Mouse (Mus musculus): ENCODE measurements around the gene 1500009C09Rik. TPM values are rescaled to one million over a fixed set of nuclear protein-coding genes. Genes with fewer than 3 reads are reported as not detected.

1500009C09Rik gene
- total RNA-seq (2021): not detected
- long read RNA-seq, experiment 1: 0 reads
- long read RNA-seq, experiment 2: 0 reads

DNA sequence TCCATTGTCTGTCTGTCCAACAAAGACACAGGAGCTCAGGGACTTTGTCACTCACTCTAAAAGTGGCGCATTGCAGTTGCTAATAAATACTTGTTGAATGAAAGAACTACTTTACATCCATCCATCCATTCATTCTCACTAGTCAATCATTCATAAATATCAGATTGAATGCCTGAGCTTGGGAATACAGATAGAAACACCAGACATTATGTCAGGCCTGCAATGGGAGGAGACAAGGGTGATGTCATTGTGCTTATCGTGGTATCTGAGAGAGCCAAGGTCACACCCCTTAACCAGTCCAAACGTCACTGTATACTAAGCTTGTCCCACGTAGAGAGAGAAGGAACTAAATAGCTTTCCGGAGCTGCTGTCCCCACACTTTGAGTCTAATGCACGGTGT lies at the start of gene 1500009C09Rik:
1500009C09Rik (plus strand) TSS at position 301 of the 400 bp plus-strand sequence.
- no peak for DNase-seq

DNA sequence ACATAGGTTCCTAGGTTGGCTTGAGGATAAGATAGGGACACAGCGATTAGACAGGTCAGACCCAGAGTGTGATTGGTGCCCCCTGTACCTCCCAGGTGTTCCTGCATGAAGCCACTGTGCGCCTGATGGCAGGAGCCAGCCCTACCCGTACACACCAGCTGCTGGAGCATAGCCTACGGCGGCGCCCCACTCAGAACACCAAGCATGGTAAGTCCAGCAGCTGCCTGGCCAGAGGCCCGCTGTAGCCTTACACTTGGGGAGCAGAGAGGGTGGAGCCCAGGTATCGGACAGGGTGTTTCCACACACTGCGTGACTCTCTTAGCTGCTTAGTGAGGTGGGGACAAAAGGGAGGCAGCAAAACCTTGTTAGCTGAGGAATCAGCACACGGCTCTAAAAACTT lies 49.1 kb upstream of the 1500009C09Rik start:
- DNase-seq: no peak

DNA sequence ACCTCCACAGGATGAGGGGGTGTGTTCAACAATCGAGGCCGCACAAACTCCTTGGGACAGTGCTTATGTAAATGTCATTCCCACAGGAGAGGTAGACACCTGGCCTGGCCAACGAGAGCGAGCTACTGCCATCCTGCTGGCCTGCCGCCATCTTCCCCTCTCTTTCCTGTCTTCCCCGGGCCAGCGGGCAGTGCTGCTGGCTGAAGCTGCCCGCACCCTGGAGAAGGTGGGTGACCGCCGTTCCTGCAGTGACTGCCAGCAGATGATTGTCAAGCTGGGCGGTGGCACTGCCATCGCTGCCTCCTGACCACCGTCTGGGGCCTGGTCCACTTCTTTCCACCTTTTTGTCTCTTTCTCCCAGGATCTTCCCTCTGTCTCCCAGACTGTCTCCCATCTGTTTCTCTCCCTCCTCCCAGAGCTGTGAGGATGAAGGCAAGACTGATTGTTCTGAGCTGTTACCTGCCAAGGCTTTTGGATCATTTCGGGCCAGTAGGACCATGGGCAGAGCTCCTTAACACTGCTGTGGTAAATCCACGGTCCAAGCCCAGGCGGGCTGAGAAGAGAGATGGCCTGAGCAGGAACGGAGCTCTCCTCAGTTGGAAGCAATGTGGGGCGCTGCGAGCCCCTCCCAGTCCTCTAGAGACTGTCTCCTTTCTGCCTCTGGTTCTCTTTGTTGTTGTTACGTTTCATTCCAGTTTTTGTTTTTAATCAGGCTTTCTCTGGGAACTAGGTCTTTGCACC lies 48.4 kb upstream of the 1500009C09Rik start:
- DNase-seq: no peak

DNA sequence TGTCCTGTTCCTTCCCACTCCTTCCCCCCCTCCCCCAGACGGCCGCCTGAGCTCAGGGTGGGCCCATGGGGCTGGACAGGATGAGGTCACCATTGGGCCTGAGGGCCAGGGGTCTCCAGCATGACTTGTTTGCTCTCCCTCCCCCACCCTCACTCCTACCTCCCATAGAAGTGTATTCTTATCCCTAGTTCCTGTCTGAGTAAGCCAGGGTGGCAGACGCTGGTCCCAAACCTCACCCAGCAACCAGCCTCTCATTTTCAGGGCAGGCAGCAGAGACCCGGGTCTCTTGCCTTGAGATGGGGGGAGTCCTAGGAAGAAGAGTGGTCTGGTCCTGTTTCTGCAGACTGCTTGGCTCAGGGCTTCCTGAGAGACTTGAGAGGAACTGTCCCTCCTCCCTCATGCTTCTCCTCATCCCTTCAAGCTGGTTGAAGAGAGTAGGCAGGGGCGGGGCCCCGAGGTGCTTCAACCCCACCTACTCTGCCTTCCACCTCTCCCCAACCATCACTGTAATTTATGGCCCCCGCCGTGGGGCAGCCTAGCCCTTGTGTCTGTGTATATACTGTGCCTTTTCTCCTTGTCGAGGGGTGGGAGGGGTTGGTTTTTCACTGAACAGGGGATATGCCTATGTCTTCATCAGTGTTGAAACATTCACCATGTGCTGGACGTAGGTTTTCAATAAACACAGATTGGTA lies 47.4 kb upstream of the 1500009C09Rik start:
- no peak for DNase-seq

DNA sequence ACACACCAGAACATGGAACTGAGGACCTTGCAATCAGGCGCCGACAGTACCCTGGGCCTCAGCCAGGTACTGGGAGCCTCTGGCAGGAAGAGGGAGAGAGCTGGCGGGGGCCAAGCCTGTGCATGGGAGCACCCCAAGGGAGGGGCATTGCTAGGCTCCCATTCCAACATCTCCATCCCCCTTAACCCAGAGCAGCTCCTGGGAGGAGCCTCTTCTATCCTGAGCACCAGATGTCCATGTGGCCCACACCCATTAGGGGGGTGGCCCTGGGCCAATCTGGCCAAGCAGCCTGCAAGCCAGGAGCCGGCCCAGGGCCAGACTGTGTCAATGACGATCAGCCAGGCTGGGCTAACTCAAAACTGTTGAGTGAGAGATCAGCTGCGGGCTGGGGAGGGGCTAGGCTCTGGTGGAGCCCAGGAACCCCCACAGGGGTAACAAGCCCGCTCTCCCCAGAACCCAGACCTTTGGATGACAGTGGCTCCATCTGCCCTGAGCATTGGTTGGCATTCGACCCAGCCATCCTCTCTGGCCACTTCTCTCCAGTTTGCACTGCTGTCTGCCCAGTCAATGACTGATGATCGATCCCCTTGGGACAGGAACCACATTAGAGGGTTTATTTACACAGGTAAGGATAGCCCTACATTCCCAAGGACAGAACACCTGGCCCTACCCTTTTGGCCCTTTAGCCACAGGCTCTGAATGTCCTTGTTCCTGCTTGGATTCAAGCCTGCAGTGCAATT lies 45.7 kb upstream of the 1500009C09Rik start:
- DNase-seq: peak; percentile 84

DNA sequence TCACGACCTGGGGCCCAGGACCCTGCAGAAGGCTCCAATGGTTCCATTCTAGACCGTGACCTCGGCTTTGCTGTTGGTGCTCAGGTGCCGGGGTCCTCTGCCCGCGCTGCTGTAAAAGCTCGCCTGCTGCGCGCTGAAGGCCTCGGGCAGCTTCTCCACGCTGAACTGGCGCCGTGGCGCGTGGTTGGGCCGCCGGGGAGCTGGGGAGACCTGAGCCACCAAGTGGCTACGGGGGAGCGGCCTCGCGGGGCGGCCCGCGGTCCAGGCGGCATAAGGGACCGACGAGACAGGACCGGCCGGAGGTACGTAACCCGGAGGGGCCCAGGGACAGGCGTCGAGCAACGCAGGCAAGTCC lies 45.1 kb upstream of the 1500009C09Rik start:
- DNase-seq: no peak

DNA sequence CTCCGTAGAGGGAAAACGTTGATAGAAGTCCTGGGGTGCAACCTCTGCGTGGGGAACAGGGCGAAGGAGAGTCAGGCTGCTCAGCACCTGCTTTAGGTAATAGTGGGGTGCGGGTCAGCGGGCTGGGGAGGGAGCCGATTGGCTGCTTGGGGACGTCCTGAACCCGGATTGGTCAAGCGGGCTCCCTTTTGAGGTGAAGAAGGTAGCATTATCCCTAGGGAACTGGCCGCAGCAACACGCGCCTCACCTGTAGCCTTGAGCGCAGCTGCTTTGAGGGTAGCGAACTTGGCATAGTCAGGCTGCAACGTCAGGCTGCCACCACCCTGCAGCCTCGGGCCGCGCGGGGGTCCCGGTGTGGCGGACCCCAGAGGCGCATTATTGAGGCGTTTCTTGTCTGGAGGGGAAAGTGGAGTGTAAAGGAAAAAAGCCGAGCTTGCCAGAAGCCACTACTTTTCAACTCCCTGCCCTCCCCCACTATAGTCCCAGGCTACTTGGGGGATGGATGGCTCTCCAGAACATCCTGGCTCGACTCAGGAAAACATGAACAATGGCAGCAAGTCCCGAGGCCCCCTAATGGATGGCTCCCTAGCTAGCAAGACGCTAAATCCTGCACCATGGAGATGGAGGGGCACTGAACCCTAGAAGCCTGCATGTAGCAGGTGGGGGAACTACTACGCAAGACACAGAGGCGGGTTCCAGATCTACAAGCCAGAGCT lies 44.5 kb upstream of the 1500009C09Rik start:
- no peak for DNase-seq

DNA sequence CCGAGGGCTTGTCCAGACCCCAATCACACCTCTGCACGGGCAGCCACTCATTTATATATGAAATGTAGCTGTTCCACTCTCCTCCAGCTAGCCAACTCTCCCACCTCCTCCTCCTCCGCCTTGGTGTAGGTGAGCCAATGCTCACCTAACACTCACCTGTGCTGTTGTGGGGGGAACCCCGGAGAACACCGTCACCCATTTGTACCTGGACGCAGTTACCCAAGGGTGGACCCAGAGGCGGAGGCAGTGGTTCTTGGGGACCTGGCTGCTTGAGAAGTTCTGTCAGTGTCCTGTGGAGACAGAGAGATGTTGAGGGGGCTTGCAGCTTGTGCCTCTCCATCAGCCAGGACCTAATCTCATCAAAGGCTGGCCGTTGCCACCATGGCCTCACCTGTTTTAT lies 43.9 kb upstream of the 1500009C09Rik start:
- DNase-seq: no peak

DNA sequence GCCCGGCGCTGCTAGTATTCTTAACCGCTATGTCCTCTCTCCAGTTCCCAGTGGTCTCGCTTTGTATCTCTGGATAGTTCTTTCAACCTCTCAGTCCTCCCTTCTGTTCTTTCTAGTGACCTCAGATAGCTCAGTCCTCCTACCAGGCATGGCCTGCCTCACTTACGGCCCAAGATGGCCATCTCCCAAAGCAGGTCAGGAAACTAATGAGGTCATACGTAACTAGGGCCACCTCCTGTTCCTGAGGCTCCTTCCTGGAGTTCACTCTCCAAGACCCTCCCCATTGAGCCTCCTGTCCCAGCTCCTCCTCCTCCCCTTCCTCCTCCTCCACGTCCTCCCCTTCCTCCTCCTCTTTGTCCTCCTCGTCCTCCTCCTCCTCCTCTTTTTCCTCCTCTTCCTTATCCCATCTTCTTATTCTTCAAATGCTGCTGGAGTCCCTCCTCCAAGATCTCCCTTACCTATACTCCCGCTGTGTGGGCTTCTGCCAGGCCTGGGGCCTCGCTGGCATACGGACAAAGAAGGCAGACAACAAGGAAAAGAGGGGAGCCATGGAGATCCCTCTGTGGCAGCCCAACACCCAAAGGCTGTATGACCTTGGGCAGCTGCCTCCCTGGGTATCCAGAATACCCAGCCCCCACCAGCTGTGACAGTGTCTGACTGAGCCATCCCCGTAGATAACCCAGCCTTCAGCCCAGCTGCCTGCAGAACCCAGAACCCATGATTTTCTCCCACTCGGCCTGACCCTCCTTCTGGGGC lies 42.7 kb upstream of the 1500009C09Rik start:
- no peak for DNase-seq

DNA sequence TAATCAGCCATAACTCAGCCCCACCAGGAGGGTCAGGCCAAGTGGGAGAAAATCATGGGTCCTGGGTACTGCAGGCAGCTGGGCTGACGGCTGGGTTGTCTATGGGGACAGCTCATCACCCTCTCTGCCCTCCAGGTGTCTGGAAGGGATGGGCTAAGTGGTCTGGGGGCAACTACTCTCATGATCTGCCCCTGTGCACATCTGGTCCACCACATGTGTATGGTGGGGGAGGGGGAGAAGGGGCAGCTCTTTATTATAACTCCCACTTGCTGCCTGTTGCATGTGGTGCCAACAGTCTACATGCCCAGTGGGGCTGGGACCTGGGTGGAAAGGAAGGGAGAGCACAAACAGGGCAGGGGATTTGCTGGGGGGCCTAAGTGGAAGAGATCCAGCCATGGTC lies 41.4 kb upstream of the 1500009C09Rik start:
- no peak for DNase-seq

DNA sequence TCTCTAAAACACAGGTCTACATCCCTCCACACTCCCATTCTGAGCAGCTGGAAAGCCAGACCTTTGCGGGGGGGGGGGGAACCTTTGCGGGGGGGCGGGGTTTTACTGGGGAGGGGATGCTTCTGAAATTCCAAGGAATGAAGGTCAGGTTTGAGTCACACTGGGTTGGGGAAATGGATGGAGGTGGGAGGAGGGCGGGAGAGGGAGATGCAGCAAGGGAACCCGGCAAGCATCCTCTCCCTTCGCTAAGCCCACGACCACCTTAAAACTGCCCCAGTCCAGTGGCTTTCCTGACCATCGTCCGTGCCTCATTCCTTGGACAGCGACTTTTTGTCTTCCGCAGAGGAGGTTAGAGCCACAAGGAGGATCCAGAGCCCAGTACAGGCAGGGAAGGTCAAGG lies 40.9 kb upstream of the 1500009C09Rik start:
- no peak for DNase-seq

DNA sequence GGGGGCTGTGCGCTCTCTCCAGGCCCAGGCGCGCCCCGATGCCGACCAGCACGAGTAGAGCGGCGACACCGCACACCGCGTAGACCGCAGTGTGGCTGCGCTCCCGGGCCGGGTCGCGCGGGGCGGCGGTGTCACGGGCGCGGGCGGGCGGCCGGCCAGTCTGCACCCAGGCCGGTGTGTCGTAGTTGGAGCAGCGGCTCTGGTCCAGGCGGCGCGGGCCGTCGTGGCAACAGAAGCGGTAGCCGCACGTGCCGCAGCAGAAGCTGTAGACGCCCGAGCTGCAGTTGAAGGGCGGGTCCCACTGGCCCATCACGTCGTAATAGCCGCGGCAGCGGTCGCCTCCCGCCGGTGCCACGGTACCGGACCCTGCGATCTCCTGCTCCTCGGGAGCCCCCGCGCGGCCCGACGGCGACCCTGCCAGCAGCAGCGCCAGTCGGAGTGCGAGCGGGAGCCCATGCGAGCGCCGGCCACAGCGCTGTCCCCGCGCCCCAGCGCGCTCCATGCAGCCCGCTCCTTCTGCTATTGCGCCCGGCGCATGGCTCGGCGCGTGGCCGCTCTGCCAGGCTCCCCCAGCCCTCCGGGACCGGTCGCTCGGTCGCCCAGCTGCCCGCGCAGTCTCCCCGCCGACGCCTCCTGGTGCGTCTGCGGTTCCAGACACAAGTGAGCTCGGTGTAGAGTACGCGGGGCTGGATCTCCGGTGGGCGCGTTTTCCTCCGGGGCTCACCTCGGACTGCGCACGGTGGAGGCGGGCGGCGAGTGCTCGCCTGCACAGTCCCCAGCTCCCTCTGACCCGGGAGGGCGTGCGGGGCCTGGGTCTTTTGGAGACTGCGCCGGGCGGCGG lies 40.1 kb upstream of the 1500009C09Rik start:
- DNase-seq: no peak

DNA sequence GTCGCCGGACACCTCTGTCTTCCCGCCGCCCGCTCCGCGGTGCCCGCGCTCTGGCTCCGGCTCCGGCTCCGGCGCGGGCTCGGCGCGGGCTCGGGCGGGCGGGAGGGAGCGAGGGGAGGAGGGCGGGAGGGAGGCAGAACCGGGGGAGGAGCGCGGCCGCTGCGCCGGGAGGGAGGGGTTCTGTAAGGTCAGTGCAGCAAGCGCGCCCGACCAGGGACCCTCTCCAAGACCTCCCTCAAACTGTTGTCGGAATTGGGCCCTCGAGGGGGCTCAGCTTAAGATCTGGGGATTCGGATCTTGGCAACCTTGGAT lies 39.5 kb upstream of the 1500009C09Rik start, which contains the start of gene Shisa8:
Shisa8 (minus strand) TSS at position 64 of the 312 bp plus-strand sequence.
- DNase-seq: no peak

DNA sequence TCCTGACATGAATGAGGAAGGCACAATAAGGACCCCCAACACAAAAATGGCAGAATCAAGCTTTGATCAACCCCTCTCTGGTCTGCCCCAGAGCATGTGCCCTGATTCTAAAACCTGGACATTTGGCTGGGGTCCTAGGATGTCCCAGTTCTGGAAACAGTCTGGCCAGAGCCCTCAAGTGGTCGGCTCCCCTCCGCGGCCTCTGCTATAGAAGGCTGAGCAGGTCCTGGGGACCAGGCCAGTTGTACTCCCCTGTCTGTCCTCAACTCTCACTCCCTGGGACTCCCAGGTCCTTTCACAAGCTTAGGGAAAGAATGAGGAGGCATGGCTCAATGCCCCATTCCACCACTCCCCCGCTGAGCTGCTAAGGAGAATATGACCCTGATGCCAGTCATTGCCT lies 39.0 kb upstream of the 1500009C09Rik start:
- DNase-seq: no peak

DNA sequence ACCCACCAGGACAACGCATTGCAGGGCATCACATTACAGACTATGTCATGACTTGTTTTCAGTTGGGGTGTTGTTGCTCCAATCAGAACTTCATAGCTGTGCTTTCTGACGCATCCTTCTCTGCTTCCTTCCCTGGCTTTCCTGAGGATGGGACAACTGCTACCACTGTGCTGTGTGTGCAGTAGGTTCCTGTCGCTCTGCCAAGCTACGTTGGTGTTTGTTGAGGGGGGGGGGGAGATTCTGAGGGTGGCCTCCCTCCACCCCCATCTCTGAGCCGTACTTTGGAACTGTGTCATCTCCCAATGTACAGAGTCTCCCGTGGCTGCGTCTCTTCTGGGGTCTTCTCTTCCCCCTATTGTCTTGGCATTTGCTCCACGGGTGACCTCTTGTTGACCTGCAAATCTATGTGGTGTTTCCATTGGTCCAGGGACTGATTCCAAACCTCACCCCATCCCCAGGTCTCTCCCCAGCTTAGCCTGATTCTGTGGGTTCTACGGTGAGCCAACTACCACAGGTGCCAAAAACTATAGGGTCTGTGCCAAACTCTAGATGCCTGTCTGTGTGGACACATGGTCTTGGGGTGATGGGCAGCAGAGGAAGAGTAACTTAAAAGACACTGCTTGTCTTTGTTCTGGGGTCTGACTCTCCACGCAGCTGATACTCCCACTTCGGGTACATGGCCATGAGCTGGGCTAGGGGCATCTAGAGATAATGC lies 36.7 kb upstream of the 1500009C09Rik start:
- no peak for DNase-seq

DNA sequence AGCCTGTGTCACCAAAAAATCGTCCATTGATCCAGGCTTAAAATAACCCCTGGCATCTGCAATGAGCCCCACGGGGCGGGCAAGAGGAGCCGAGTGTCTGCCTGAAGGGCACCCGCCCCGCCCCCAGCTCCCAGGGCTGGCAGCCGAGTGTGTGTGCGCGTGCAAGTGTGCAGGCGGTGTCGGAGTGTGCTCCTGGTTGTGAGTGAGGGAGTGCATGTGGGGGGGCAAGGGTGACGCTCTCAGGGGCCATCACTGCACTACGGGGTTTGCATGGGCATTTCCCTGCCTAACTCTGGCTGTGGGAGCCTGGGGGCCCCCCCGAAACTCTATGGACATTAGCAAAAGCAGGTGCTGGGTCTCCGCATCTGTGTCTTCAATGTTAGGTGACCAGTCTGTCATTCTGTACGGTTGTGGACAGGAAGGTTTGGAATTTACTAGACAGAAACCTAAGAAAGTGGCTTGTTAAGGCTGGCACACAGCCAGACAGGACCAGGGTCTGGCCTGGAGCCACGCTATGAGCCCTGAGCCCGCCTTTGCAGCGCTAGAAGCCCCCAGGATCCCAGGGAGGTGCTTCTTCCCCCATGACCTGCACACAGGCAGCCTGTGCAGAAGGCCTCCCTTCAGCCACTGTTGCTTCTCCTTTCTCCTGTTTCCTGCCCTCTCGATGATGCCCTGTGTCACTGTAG lies 35.9 kb upstream of the 1500009C09Rik start:
- DNase-seq: no peak

DNA sequence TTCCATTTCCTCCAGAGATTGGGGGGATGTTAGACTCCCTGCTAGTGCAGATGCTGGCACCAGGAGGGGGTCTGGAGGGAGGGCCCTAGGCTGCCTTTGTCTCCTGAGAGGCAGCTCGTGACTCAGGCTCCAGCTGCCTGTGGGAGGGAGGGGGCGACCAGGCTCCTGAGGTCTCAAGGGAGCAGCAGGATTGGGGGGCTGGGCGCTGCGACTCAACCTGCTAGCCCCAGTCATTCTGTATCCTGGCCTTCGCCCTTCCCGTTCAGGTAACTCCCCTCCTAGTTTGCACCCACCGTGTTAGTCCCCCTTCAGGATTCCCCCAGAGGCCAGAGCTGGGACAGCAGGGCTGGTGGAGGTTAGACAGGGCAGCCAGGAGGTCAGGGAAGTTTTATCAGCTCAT lies 35.2 kb upstream of the 1500009C09Rik start:
- DNase-seq: no peak

DNA sequence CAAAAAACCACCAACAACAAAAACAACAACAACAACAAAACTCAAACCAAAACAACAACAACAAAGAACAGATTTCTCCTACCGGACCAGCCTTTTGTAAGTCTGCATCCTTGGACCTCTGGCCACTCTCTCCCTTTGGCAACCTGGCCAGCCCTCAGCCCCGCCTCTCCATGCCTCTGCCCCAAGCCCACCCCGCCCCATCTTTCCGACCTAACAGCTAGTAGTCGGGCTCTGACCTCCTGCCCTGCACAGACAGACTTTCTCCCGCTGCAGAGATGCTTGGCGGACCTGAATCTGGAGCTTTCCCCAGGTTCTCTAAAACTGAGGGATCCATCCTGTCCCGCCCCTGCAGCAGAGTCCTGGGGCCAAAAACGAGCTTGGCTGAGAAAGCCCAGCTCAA lies 34.2 kb upstream of the 1500009C09Rik start:
- DNase-seq: no peak

Data from gastrocnemius, postnatal 25 days (tissue).